Mouse (Mus musculus) MEL (cell line): ENCODE measurements around the gene A730009L09Rik.

ENCODE experiments used
- CHD1 ChIP-seq: IDR thresholded peaks from 2 replicates; pipeline ENCODE4 v1.6.1; 2012; ENCODE audit warnings: low read depth, mild to moderate bottlenecking, inconsistent platforms, low read length, improper control_type of control experiment
- CTCF ChIP-seq, 3 experiments: IDR thresholded peaks in 2 of 3; conservative IDR thresholded peaks in 1 of 3; 2 replicates each; pipeline ENCODE4 v1.5.1; 2011 to 2012; ENCODE audit warnings: low read length in 3 of 3, low read depth in 2 of 3, mild to moderate bottlenecking in 2 of 3, improper control_type of control experiment in 1 of 3, inconsistent platforms in 1 of 3, mixed read lengths in 1 of 3, moderate library complexity in 1 of 3; ENCODE audit not compliant: control insufficient read depth in 1 of 3, insufficient read depth in 1 of 3, poor library complexity in 1 of 3, severe bottlenecking in 1 of 3
- KAT2A ChIP-seq: conservative IDR thresholded peaks from 2 replicates; pipeline ENCODE4 v1.6.1; 2012; ENCODE audit warnings: low read depth, low read length, improper control_type of control experiment, inconsistent platforms
- MAX ChIP-seq: IDR thresholded peaks from 2 replicates; pipeline ENCODE4 v1.6.1; 2011; ENCODE audit warnings: low read length, improper control_type of control experiment
- NRF1 ChIP-seq: IDR thresholded peaks from 2 replicates; pipeline ENCODE4 v1.6.1; 2014; ENCODE audit warnings: low read depth, mild to moderate bottlenecking, inconsistent platforms, low read length, improper control_type of control experiment, moderate library complexity; ENCODE audit not compliant: poor library complexity, insufficient read depth, severe bottlenecking
- ZMIZ1 ChIP-seq: IDR thresholded peaks from 2 replicates; pipeline ENCODE4 v1.6.1; 2012; ENCODE audit warnings: low read depth, mild to moderate bottlenecking, inconsistent platforms, low read length, improper control_type of control experiment, moderate library complexity
- ZNF384 ChIP-seq: IDR thresholded peaks from 2 replicates; pipeline ENCODE4 v1.6.1; 2012; ENCODE audit warnings: low read depth, mild to moderate bottlenecking, inconsistent platforms, low read length, improper control_type of control experiment

DNA sequence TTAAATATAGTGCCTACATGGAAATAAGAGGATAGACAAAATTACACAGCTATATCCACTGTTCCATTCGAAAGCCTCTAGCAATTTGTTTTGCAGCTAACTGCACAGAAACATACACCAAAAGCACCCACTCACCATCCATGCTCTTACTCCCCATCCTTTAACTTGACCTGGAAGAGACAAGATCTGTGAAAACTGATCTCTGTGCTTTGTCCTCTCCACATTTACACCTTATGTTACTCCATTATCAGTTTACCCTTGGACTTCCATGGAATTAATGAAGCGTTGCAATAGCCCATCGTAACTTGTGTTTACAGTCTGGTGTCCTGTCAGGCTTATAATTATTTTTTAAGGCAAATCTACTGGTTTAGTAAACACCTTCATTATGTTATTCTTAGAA is 20.1 kb upstream of the A730009L09Rik start:
- TF ChIP-seq CHD1 (no peak), CTCF (IDR thresholded peaks at IDR 0.05 in 2 of 3, conservative IDR thresholded peaks at IDR 0.05 in 1 of 3; ENCODE audit: control insufficient read depth in 1 of 3, insufficient read depth in 1 of 3, low read depth in 2 of 3, low read length in 3 of 3, poor library complexity in 1 of 3, severe bottlenecking in 1 of 3) (no peak), MAX (no peak), ZMIZ1 (no peak), ZNF384 (no peak), NRF1 (no peak), KAT2A (no peak)
